Mouse (Mus musculus) c-Kit-positive CD71-positive TER-119-positive erythroid progenitor cells, embryonic 14.5 days (primary cell): ENCODE results near the gene Fxn.
A peak's percentile ranks its signal among the peaks of the same experiment; 100 is the strongest.

Source experiments
- DNase-seq: peaks from one replicate; pipeline ENCODE4 v3.0.0-alpha.2; 2013; ENCODE audit warnings: low spot score

Gene Fxn

DNA sequence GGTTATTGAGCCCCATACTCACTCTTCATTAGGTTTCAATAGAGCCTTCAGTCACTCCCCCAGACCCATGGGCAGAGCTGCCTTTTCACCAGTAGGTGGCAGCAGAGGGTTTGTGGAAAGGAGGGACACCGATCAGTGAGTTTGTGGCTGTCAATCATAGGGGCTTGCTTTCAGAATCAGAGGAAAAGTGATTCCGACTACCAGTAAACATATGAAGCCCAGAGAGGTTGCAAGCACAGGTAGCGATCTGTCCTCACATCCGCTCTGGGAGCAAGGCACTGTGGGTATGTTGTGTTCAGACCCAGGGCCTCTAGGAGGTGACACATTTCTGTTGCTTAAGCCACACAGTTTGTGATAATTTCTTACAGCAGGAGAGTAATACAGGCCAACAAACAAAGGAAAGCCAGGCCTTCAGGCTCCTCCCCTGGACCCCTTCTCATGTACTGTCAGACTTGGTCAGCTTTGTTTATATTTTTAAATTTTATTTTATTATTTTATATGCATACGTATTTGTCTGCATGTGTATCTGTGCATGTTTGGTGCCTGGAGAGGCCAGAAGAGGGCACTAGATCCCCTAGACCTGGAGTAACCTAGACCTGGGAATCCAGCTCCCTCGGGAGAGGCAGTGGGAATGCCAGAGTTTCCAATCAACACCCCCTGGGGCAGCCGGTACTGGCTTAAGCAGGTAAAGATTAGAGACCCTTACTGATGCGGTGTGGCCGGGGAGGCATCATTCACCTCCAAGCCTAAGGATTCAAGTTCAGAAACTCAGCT is 20.8 kb upstream of the Fxn start:
- DNase-seq: peak; percentile 72

DNA sequence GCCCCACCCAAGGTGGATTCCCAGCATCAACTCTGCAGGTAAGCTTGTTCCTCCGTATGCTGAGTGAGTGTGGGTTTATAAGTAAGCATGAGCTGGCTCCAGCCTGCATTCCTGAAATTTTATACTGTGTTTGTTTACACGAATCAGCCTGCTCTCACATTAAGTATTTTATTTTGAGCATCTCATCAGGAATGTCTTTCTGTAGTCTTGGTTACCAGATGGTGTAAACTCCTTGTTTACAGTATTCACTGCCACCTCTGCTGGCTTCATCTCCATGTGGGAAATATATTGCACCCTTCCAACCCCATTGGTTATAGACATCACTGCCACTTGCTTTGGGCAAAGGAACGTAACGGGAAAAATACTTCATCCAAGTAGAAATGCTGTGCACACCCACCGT is 13.1 kb upstream of the Fxn start:
- DNase-seq: no peak

DNA sequence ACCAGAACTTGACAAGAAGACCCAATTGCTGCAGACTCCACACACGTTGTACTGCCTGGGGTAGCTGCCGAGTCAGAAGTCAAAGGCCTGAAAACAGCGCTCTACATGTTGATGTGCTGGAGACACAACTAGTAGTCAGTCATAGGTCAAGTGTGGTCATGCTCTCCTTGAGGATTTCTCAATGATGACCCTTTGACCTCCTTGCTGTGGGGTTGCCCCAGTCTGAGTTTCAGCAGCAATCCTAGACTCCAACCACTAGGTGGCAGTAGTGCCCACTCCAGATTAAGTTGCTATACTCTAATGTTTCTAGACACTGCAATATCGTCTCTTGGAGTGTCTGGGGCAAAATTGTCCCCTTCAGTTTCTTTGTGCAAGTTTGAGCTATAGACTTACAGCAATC is 3.8 kb upstream of the Fxn start:
- DNase-seq: peak; percentile 69

DNA sequence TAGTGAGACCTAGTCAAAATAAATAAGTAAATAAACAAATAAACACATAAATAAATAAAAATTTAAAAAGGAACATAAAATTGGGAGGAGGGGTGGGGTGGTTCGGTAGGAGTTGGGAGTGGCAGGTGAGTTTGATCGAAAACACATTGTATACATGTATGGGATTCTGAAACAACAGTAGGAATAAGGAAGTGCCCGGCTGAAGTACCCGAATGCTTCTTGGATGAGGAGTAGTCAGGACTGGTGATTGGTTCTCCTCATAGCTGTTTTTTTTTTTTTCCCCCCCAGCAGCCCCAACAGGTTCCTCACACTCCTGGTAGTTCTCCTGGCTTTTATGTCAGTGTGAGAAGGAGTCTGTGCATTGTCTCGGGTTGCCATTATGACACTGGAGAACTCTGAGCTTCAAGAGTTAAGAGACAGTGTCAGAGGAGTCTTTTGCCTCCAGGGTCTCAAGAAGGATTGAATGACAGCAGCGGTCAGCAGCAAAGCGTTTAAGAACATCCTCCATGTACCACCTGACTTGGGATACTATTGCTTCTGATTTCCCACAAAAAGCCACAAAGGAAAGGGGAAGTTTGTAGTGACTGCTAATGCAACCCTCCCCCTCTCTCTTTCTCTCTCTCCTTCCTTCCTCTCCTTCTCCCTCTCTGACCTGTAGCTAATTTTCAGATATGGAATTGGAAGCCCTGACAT is 1.0 kb upstream of the Fxn start:
- DNase-seq: no peak

DNA sequence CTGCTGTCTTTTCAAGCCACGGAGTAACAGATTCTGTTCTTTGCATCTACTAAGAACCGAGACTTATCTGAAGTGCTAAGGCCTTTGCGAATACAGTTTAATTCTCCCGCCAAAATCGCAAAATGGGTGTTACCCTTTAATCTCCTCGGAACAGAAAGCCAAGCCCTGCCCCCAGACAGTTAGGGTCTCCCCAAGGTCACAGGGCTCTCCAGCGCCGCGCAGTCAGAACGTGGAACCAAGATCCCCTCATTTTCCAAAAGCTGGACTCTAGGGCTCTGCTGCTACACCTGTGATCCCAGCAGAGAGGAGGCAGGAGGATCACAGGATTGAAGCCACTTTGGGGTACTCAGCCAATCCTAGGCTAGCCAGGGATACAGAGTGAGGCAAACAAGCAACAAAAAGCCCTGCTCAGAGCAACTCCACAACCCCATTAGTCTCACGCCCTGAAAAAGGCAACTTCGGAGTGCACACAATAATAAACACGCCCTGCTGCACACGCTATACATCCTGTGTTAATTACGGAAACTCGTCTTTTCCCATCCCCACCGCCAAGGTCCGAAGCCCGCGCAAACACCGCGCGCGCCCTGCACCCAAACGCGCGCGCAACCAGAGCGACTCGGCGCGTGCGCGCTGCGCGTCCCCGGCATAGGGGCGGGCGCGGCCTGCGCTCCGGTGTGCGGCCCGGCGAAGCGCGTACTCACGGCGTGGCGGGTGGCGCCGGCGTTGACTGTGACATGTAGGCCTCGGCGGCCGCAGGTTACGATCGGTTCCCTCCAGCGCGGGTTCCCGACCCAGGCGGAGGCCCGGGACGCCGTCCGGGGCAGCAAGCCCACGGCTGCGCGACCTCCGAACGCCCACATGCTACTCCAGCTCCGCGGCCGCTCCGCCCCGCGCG is 452 bp downstream of the Fxn start:
- DNase-seq: peak; percentile 97

DNA sequence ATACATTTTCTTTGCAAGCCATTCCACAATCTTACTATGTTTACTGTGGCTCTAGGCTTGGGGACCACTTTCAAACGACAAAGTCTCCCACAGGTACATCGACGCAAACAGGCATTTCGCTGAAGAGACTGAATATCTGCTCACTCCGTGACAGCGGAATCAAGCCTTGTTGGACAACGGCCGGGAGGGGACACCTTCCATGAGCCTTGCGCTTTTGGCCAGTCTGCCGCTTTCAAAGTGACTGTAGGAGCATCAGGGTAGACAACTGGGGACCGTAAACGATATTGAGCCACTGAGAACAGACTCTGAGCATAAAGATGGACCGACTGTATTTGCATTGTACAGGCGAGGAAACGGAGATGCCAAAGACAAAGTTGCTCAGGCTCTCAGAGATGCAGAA is 1.5 kb downstream of the Fxn start:
- DNase-seq: no peak

DNA sequence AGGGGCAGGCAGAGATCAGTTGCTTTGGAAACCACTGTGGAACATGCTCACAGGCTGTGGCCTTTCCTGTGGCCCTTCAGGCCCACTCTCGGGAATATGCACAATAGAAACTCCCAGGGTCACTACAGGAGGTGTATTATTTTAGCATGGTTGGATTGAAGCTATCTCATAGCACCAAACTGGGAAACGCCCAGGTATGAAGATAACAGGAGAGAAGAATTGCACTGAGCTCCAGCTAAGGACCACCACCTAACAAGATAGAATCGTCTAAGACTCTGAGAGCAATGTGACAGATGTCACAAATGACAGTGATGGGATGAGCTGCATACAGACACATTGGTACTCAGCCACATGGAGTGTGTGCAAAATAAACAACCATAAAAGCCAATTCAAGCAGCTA is 6.1 kb downstream of the Fxn start:
- peak; percentile 62 for DNase-seq

DNA sequence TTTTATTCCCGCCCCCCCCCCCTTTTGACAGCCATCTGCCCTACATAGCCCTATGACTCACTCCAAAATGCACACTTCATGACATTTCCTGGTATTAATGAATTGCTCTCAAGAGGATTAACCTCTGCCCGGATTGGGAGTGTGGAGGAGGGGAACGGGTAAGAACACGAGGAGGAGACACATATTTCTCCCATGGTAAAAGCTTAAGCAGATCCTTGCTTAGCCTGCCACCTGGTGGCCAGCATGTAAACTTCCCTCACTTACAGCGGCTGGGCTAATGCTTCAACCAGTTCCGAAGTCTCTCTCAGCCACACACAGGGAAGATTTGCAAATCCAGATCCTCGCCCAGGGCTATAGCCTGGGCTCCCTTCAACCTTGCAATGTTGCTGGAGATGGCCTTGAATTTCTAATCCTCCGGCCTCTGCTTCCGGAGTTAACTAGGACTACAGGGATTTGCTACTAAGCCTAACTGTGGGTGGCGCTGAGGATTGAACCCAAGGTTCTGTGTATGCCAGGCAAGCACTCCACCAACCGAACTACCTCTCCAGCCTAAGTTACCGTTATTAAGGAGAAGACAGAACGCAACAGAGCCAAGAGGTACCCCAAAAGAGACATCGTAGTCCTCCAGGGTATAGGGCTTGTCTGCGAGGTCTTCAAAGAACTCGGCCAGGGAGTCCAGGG is 8.5 kb downstream of the Fxn start:
- DNase-seq: peak; percentile 78

DNA sequence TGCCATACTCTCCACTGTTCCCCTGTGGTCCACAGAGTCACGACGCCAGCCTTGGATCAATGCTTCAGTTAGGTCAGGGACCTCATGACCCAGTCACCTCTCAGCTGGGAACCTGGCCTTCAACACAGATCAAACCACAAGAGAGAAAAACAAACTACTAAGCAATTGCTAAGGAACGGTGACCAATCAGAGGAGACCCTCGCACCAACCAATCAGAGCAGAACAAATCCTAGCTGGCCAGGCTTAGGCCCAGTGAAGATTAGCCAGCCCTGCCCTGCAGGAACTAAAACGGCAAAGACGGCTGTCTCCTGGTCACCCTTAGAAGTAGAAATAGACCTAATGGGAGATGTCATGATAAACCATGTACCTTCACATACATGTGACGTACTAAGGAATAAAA is 9.1 kb downstream of the Fxn start:
- DNase-seq: no peak

DNA sequence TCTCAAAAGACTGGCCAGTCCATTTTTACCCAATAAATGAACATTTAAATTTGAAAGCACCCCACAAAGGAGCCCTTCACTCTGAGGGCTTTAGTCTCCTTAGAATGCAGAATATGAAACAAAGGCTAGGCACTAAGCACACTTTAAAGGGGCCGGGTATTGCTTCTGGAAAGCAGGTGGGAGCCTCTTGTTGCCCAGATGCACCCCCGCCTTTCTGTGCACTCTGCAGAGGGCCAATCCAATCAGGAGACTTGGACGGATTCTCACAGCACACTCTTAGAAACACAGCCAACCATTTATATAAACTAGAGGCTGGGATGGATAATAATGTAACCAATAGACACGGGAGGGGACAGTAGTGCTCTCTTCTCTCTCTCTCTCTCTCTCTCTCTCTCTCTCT is 11.9 kb downstream of the Fxn start:
- DNase-seq: no peak

DNA sequence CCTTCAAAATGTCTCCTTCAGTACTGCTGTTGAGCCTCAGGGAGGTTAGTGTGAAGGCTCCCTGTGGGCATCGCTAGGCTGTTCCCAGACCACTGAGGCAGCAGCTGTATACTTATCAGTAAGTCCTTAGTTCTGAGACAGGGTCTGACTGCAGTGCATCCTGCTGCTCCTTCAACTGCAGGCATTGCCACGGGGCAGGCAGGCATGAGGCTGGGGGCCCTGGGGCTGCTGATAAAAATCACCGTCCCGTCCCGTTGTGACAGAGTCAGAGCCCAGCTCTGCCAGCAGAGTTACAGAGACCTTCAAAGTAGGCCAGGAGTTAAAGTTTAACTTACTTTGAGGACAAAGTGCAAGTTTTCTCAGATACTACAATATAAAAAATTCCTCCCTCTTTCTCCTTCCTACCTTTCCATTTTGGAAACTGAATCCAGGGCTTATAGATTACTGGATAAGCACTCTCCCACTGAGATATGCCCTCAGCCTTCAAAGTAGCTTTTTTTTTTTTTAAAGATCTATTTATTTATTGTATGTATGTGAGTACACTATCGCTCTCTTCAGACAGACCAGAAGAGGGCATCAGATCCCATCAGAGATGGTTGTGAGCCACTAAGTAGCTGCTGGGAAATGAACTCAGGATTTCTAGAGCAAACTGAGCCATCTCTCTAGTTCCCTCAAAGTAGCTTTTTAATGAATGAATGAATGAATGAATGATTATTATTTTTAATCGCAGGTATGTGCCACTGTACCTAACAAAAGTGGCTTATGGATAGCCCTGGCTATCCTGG is 14.2 kb downstream of the Fxn start:
- no peak for DNase-seq

DNA sequence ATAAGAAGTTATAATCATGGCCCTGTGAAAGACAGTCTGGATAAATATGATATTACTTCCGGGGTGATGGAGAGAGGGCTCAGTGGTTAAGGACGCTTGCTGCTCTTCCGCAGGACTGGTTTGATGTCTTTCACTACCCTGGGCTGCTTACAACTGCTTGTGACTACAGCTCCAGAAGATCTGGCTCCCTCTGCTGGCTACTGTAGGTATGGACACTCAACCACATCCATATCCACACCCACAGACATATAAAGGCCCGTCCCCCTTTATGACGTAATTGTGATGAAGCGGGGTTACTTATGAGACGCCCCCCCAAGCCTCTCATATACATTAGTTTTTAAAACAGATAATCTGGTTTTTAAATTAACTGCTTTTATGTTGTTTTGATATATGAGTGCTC is 15.4 kb downstream of the Fxn start:
- DNase-seq: peak; percentile 79

DNA sequence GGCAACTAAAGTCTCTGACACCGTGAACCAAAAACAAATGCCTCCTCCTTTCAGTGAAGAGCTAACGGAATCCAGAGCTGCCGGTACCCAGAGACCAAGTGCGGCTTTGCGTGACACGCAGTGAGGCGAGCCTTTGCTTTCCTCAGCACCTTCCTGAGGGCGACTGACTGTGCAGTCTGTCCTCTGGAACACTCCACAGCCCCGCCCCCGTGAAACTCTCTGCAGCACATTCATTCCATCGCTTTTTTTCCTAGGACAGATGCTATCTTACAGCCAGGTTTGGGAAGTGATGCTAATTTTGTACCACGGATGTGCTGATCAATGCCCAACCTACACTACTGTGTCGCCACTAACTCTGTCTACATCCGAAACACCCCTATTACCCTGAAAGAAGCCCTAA is 17.7 kb downstream of the Fxn start:
- no peak for DNase-seq

DNA sequence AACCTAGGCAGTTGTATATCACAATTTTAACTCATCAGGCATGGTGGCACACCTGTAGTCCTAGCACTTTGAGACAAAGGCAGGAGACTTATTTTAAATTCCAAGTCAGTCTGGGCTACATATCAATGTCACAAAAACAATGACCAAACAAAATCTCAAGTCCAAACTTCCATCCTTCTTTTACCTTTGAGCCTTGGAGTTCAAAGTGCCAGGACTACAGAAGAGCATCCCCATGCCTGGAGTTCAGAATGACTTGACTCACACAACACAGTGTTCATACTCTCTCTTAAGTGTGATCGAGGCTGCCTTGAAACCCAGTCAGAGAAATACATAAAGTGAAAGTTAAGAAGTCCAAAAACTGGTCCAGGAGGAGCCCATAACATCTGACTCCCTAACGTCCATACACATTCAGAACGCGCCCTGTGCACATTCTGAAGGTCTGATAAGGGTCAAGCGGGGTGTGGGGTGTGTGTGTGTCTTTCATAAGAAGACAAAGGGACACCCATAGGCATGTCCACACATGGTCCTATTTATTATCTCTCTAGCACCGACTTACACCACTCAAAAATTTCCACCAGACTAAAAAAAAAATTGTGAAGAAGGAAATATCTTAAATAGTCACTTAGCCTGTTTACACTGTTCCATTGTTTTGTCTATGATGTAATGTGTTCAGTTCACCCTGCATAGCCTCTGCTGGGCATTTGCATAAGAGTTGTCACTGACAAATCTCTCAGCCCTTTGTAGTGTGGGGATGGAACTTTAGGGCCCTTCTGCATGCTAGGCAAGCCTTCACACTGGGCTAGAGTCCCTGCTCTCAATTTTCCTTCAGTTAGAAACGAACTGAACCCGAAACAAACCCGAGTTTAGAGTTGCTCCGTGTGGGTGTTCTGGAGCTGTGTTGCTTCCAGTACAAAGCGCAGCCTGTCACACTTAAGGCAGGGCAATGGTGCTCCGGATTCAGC is 20.7 kb downstream of the Fxn start:
- DNase-seq: no peak

DNA sequence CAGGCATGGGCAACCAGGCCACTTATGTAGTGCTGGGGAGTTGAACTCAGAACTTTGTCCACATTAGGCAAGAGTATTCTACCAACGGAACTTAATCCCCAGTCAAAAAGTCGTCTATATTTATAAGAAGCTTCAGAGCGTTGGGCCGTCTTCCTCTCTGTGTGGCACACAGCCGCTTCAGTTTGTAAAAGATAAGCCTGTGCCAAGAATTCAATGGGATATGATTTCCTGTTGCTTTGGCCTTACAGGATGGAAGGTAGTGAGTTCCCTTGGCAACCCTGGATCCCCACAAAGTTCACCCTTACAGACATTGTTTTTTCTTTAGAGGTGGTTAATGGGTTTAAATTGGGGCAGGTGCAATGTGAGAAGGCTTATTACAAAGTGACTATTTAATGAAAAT is 22.0 kb downstream of the Fxn start:
- no peak for DNase-seq

DNA sequence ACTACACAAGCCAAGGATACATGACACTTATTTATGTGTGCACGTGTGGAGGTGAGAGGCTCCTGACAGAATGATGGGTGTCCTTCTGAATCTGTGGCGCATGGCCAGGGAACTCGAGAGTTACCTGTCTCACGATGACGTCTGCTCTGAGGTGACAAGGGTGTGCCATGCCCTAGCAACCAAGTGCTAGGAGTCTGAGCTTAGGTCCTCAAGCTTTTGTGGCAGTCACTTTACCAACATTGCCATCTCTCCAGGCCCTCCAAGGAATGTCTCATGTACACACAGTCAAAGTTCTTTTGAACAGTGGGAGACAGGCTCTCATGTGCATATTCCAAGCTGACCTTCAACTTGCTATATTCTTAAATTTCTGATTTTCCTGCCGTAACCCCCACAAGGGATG is 22.4 kb downstream of the Fxn start:
- no peak for DNase-seq

DNA sequence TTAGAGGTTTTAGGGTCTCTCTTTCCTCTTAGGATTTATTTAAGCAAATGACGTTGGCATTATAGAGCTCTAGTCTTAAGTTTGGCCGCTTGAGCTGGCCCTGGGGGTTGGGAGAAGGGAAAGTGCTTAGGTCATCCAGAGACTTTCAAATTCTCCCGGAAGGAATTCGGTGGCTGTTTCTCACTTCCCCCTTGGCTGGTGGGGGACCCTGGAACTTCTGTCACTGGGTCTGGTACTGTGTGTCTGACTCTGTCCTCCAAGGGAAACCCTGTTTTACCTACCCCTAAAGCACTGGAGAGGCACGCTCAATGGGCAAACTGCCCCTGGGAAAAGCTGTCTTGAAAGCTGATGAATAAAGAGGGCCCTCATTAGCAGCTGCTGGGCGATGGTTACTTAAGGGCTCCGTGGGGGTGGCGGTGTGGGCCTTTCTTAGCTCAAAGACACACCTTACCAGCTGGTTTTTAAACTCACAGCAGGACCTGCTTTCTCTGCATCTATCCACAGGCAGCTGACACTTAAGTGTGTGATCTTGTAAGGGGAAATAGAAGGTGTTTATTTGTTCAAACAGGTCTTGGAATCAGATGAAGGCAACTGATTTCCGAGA is 26.6 kb downstream of the Fxn start:
- DNase-seq: no peak

DNA sequence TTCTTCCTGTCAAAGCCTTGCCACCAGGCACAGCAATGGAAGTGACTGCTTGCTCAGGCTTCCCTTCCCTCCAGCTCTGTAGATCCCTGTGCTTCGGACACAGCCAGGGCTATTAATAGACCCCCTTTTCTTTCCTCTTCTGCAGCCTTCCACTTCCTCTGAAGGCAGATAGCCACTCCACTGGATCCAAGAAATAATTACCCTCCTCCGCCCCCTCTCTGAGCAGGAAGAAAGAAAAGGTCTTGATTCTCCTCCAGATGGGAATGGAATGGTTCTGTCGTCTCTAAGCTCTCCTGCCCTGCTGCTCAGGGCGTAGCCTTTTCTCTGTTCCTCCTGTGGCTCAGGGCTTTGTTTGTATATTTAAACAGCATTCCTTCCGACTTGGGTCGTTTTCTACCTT is 28.5 kb downstream of the Fxn start:
- DNase-seq: no peak

DNA sequence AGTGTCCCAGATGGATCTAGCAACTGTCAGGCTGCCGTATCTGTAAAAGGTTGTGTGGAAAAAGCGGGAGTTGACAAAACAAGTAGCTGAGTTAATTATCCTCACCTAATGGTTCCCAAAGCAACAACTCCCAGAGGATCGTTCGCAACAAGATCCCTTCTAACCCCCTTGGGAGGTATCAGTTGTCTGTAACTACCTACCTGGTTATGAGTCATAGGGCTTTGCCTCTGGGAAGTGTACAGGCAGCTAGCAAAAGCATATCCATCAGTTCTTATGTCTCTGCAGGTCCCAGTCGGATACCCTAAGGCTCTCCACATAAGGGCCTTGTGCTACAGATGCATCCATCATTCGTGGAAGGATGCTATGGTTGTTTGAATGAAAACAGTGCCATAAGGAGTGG is 37.1 kb downstream of the Fxn start:
- no peak for DNase-seq
